Mouse (Mus musculus) heart, postnatal 0 days (tissue): ENCODE data around the gene Cryl1. TPM values are rescaled to one million over a fixed set of nuclear protein-coding genes. Genes with fewer than 3 reads are reported as not detected.

Source experiments
- ATAC-seq: fragments of 200-750 bp; cut with Nextera tagmentation; 2 replicates; pipeline ENCODE4 v1.8.0; 2017; ENCODE audit warnings: low read depth, moderate number of reproducible peaks, moderate library complexity; ENCODE audit not compliant: insufficient read depth
- DNase-seq: peaks from one replicate; pipeline ENCODE4 v3.0.0-alpha.2; 2016; ENCODE audit warnings: low spot score
- H3K27ac ChIP-seq: fragments of 300-500 bp; sonication (generic); 2 replicates; pipeline ENCODE4 v1.5.1; 2014; ENCODE audit warnings: low read depth, mild to moderate bottlenecking
- H3K27me3 ChIP-seq: fragments of 300-500 bp; sonication (generic); 2 replicates; pipeline ENCODE4 v1.6.1; 2014; ENCODE audit warnings: low read length, mixed read lengths; ENCODE audit not compliant: control insufficient read depth, insufficient read depth
- H3K36me3 ChIP-seq: fragments of 300-500 bp; sonication (generic); replicated peaks from 2 replicates; pipeline ENCODE4 v1.6.1; 2014; ENCODE audit warnings: low read length, mixed read lengths; ENCODE audit not compliant: control insufficient read depth, insufficient read depth
- H3K4me1 ChIP-seq: fragments of 300-500 bp; sonication (generic); 2 replicates; pipeline ENCODE4 v1.6.1; 2014; ENCODE audit warnings: antibody characterized with exemption; ENCODE audit not compliant: control insufficient read depth, insufficient read depth
- H3K4me2 ChIP-seq: fragments of 300-500 bp; sonication (generic); 2 replicates; pipeline ENCODE4 v1.6.1; 2014; ENCODE audit warnings: low read depth, mild to moderate bottlenecking, low read length, moderate library complexity
- H3K4me3 ChIP-seq: fragments of 300-500 bp; sonication (generic); 2 replicates; pipeline ENCODE4 v1.5.1; 2014; ENCODE audit warnings: low read depth, low read length
- H3K9ac ChIP-seq: fragments of 300-500 bp; sonication (generic); replicated peaks from 2 replicates; pipeline ENCODE4 v1.6.1; 2014; ENCODE audit warnings: low read depth, low read length, mixed read lengths
- H3K9me3 ChIP-seq: fragments of 300-500 bp; sonication (generic); replicated peaks from 2 replicates; pipeline ENCODE4 v1.6.1; 2016; ENCODE audit warnings: low read length; ENCODE audit not compliant: control insufficient read depth
- CTCF ChIP-seq: IDR thresholded peaks from 2 replicates; pipeline ENCODE4 v1.5.1; 2016; ENCODE audit warnings: antibody characterized with exemption, control low read depth, low read depth
- EP300 ChIP-seq: IDR thresholded peaks from 2 replicates; pipeline ENCODE4 v1.6.1; 2016; ENCODE audit warnings: antibody characterized with exemption, low read depth
- WGBS: fragments of 180-500 bp; shearing (Covaris S2); extraction: QIAGEN DNeasy Blood & Tissue Kit; methylation state at CpG from one replicate; pipeline ENCODE4 v1.1.7; 2014; 5-methylcytosine and 5-hydroxymethylcytosine counted together
- polyA plus RNA-seq: library from polyadenylated mRNA; unstranded; fragments of >200 nt; fragmentation: Nextera tagmentation; extraction: Ambion mirVana; gene quantifications from 2 replicates; pipeline ENCODE4 v1.2.1, GENCODE M21; 2015
- total RNA-seq: library from RNA; depleted of rRNA; stranded (reverse); fragments of >200 nt; gene quantifications from 2 replicates; pipeline ENCODE4 v1.2.3, GENCODE M21; 2014; ENCODE audit warnings: low replicate concordance

Gene Cryl1
- total and polyA plus RNA-seq, 2 experiments from 2014 or later, result 1.6 to 10.5 TPM

- H3K27ac ChIP-seq, result no peak overlapping the region
- 35% methylated on average over 5 of the region's 5 CpGs for WGBS
- H3K27me3 ChIP-seq, result no peaks in the 10 kb centered on the region
- H3K9me3 ChIP-seq, result no peaks in the 10 kb centered on the region
- H3K4me1 ChIP-seq, result no peaks in the 10 kb centered on the region
- no peaks in the 10 kb centered on the region for H3K36me3 ChIP-seq
- DNase-seq (no peak), ATAC-seq (no peak)
- no peak overlapping the region for H3K4me3 ChIP-seq
- H3K9ac ChIP-seq, result no peak overlapping the region
- no peak for TF ChIP-seq EP300
- no peak for TF ChIP-seq CTCF
- H3K4me2 ChIP-seq, result no peak overlapping the region
These were observed 100.7 kb downstream of the Cryl1 start for GRCm38 (mm10) chr14:57297672-57298071.

GRCm38 (mm10) chr14:57291399-57291942 is 106.9 kb downstream of the Cryl1 start:
- no peaks in the 10 kb centered on the region for H3K9me3 ChIP-seq
- TF ChIP-seq CTCF, result no peak
- no peak for TF ChIP-seq EP300

GRCm38 (mm10) chr14:57289105-57289504 is 109.2 kb downstream of the Cryl1 start:
- ATAC-seq, result no peak
- WGBS, result 81% methylated on average over 9 of the region's 9 CpGs

More at GRCm38 (mm10) chr14:57291399-57291942, 106.9 kb downstream of the Cryl1 start:
- Histone ChIP-seq H3K9ac (no peak overlapping the region), H3K27ac (no peak overlapping the region), H3K4me1 (no peaks in the 10 kb centered on the region), H3K4me2 (no peak overlapping the region), H3K36me3 (no peaks in the 10 kb centered on the region), H3K4me3 (no peak overlapping the region), H3K27me3 (no peaks in the 10 kb centered on the region)
- DNase-seq (no peak), ATAC-seq (no peak)
- 71% methylated on average over 7 of the region's 7 CpGs for WGBS

GRCm38 (mm10) chr14:57283816-57284215 is 114.5 kb downstream of the Cryl1 start:
- 28% methylated on average over 5 of the region's 5 CpGs for WGBS
- H3K27me3 ChIP-seq, result no peaks in the 10 kb centered on the region
- no peak for DNase-seq
- H3K36me3 ChIP-seq, result no peaks in the 10 kb centered on the region
- no peak for ATAC-seq
- H3K4me2 ChIP-seq, result no peak overlapping the region
- no peak overlapping the region for H3K4me3 ChIP-seq
- no peak overlapping the region for H3K9ac ChIP-seq
- TF ChIP-seq EP300 (no peak), CTCF (no peak)
- no peak overlapping the region for H3K27ac ChIP-seq
- no peaks in the 10 kb centered on the region for H3K9me3 ChIP-seq
- no peaks in the 10 kb centered on the region for H3K4me1 ChIP-seq

More at GRCm38 (mm10) chr14:57289105-57289504, 109.2 kb downstream of the Cryl1 start:
- Histone ChIP-seq H3K9ac (no peak overlapping the region), H3K36me3 (no peaks in the 10 kb centered on the region), H3K4me2 (no peak overlapping the region), H3K27me3 (no peaks in the 10 kb centered on the region), H3K4me3 (no peak overlapping the region), H3K9me3 (no peaks in the 10 kb centered on the region), H3K27ac (no peak overlapping the region), H3K4me1 (no peaks in the 10 kb centered on the region)
- no peak for DNase-seq
- TF ChIP-seq EP300 (no peak), CTCF (no peak)

GRCm38 (mm10) chr14:57282591-57282990 is 115.7 kb downstream of the Cryl1 start:
- no peak for DNase-seq
- Histone ChIP-seq H3K27me3 (no peaks in the 10 kb centered on the region), H3K27ac (no peak overlapping the region), H3K36me3 (no peaks in the 10 kb centered on the region), H3K9ac (no peak overlapping the region), H3K4me1 (no peaks in the 10 kb centered on the region), H3K9me3 (no peaks in the 10 kb centered on the region), H3K4me3 (no peak overlapping the region), H3K4me2 (no peak overlapping the region)
- TF ChIP-seq EP300 (no peak), CTCF (no peak)
- 40% methylated on average over 2 of the region's 2 CpGs for WGBS
- no peak for ATAC-seq

GRCm38 (mm10) chr14:57280835-57281234 is 117.5 kb downstream of the Cryl1 start:
- no peak for ATAC-seq
- H3K27me3 ChIP-seq, result no peaks in the 10 kb centered on the region

More at GRCm38 (mm10) chr14:57280835-57281234, 117.5 kb downstream of the Cryl1 start:
- DNase-seq, result no peak
- TF ChIP-seq EP300 (no peak), CTCF (no peak)
- Histone ChIP-seq H3K4me1 (no peaks in the 10 kb centered on the region), H3K4me2 (no peak overlapping the region), H3K9me3 (no peaks in the 10 kb centered on the region), H3K9ac (no peak overlapping the region), H3K27ac (no peak overlapping the region), H3K36me3 (no peaks in the 10 kb centered on the region), H3K4me3 (no peak overlapping the region)
- WGBS, result 71% methylated on average over 3 of the region's 3 CpGs
